Mouse (Mus musculus): ENCODE data around the gene Phb.

- TF ChIP-seq POLR2A (IDR thresholded peaks at IDR 0.05; ENCODE audit: extremely low read depth, insufficient read depth, low read length) (no peak), CTCF (IDR thresholded peaks at IDR 0.05; ENCODE audit: extremely low read depth, insufficient read depth, low read length) (no peak)
These were observed 31.7 kb upstream of the Phb start for GRCm38 (mm10) chr11:95635030-95635429.

All from cortical plate, adult 2 months (tissue).